Mouse (Mus musculus) hindbrain, embryonic 10.5 days (tissue): ENCODE results near the gene Gpx1. TPM values are rescaled to one million over a fixed set of nuclear protein-coding genes. Genes with fewer than 3 reads are reported as not detected.

Source experiments
- DNase-seq: peaks from one replicate; pipeline ENCODE4 v3.0.0-alpha.2; 2017; ENCODE audit warnings: low spot score
- H3K27ac ChIP-seq: fragments of 300-500 bp; sonication (generic); 2 replicates; pipeline ENCODE4 v1.5.1; 2016; ENCODE audit warnings: mild to moderate bottlenecking, moderate library complexity
- H3K27me3 ChIP-seq: fragments of 300-500 bp; sonication (generic); 2 replicates; pipeline ENCODE4 v1.6.1; 2016; ENCODE audit warnings: mild to moderate bottlenecking; ENCODE audit not compliant: poor library complexity, insufficient read depth, severe bottlenecking
- H3K36me3 ChIP-seq: fragments of 300-500 bp; sonication (generic); 2 replicates; pipeline ENCODE4 v1.6.1; 2016; ENCODE audit warnings: mild to moderate bottlenecking, moderate library complexity
- H3K4me1 ChIP-seq: fragments of 300-500 bp; sonication (generic); replicated peaks from 2 replicates; pipeline ENCODE4 v1.6.1; 2016; ENCODE audit warnings: mild to moderate bottlenecking
- H3K4me3 ChIP-seq: fragments of 300-500 bp; sonication (generic); 2 replicates; pipeline ENCODE4 v1.5.1; 2016; ENCODE audit warnings: mild to moderate bottlenecking, moderate library complexity
- H3K9me3 ChIP-seq: fragments of 300-500 bp; sonication (generic); 2 replicates; pipeline ENCODE4 v1.6.1; 2016; ENCODE audit warnings: mild to moderate bottlenecking, moderate library complexity
- WGBS: fragments of 180-500 bp; shearing (Covaris S2); methylation state at CpG from one replicate; pipeline ENCODE4 v1.1.7; 2016; 5-methylcytosine and 5-hydroxymethylcytosine counted together
- polyA plus RNA-seq: library from polyadenylated mRNA; unstranded; fragments of >200 nt; fragmentation: Nextera tagmentation; extraction: Ambion mirVana; gene quantifications from 2 replicates; pipeline ENCODE4 v1.2.1, GENCODE M21; 2016

The Gpx1 gene
- polyA plus RNA-seq: 816 and 892 TPM in 2 replicates

GRCm38 (mm10) chr9:108338886-108339781 lies at the start of gene Gpx1:
Gpx1 (plus strand) TSS chr9:108338903.
- peaks cover 44% of the 10 kb centered on the region for H3K36me3 ChIP-seq
- under 1% methylated on average over 49 of the region's 49 CpGs for WGBS

GRCm38 (mm10) chr9:108289347-108289746 lies 49.4 kb upstream of the Gpx1 start:
- H3K36me3 ChIP-seq: peaks cover 8% of the 10 kb centered on the region
- no peaks in the 10 kb centered on the region for H3K9me3 ChIP-seq
- H3K4me3 ChIP-seq: peak overlapping the region; percentile 60
- no peaks in the 10 kb centered on the region for H3K27me3 ChIP-seq
- H3K4me1 ChIP-seq: peaks cover 15% of the 10 kb centered on the region
- DNase-seq: no peak
- 72% methylated on average over 2 of the region's 2 CpGs for WGBS
- H3K27ac ChIP-seq: peak overlapping the region; percentile 91

More at GRCm38 (mm10) chr9:108338886-108339781, at the start of gene Gpx1:
- peak within 1 kb of the TSS; percentile 94 for H3K27ac ChIP-seq
- DNase-seq: peak; percentile 92
- H3K4me3 ChIP-seq: peak within 1 kb of the TSS; percentile 86
- no peaks in the 10 kb centered on the region for H3K9me3 ChIP-seq
- H3K4me1 ChIP-seq: peaks cover 30% of the 10 kb centered on the region
- H3K27me3 ChIP-seq: no peaks in the 10 kb centered on the region

- DNase-seq: peak; percentile 89
- H3K4me3 ChIP-seq: peak within 1 kb of the TSS; percentile 60
- H3K36me3 ChIP-seq: peaks cover 15% of the 10 kb centered on the region
- H3K4me1 ChIP-seq: peaks cover 15% of the 10 kb centered on the region
- no peaks in the 10 kb centered on the region for H3K27me3 ChIP-seq
- under 1% methylated on average over 32 of the region's 32 CpGs for WGBS
- no peaks in the 10 kb centered on the region for H3K9me3 ChIP-seq
- peak within 1 kb of the TSS; percentile 91 for H3K27ac ChIP-seq
Observed at GRCm38 (mm10) chr9:108290016-108290750, 48.5 kb upstream of the Gpx1 start, which contains the start of gene Nicn1. Nicn1 (plus strand) TSS chr9:108290429.

- Histone ChIP-seq H3K27ac (peak overlapping the region; percentile 91), H3K4me1 (peaks cover 20% of the 10 kb centered on the region), H3K4me3 (peak overlapping the region; percentile 60), H3K36me3 (peaks cover 19% of the 10 kb centered on the region), H3K9me3 (no peaks in the 10 kb centered on the region), H3K27me3 (no peaks in the 10 kb centered on the region)
- WGBS: 51% methylated on average over 6 of the region's 6 CpGs
- no peak for DNase-seq
Observed at GRCm38 (mm10) chr9:108290773-108291172, 47.9 kb upstream of the Gpx1 start.

- peaks cover 49% of the 10 kb centered on the region for H3K36me3 ChIP-seq
- H3K27me3 ChIP-seq: no peaks in the 10 kb centered on the region
- H3K4me1 ChIP-seq: peaks cover 29% of the 10 kb centered on the region
- peak; percentile 83 for DNase-seq
- no peaks in the 10 kb centered on the region for H3K9me3 ChIP-seq
- peak within 1 kb of the TSS; percentile 89 for H3K27ac ChIP-seq
- 16% methylated on average over 18 of the region's 18 CpGs for WGBS
- H3K4me3 ChIP-seq: peak within 1 kb of the TSS; percentile 57
Observed at GRCm38 (mm10) chr9:108296453-108297355, 42.0 kb upstream of the Gpx1 start, which contains the start of gene Amt. Amt (plus strand) TSS chr9:108296853.

- Histone ChIP-seq H3K36me3 (peaks cover 57% of the 10 kb centered on the region), H3K4me1 (peaks cover 24% of the 10 kb centered on the region)
- 85% methylated on average over 3 of the region's 3 CpGs for WGBS
Observed at GRCm38 (mm10) chr9:108301853-108302252, 36.9 kb upstream of the Gpx1 start.

GRCm38 (mm10) chr9:108304716-108305115 lies 34.0 kb upstream of the Gpx1 start:
- DNase-seq: no peak
- H3K36me3 ChIP-seq: peaks cover 44% of the 10 kb centered on the region
- H3K4me1 ChIP-seq: peaks cover 35% of the 10 kb centered on the region
- no peaks in the 10 kb centered on the region for H3K9me3 ChIP-seq
- WGBS: 85% methylated on average over 4 of the region's 4 CpGs
- H3K27me3 ChIP-seq: no peaks in the 10 kb centered on the region
- peak overlapping the region; percentile 93 for H3K4me3 ChIP-seq
- H3K27ac ChIP-seq: peak overlapping the region; percentile 99; the same call in 1 of the 2 replicates

More at GRCm38 (mm10) chr9:108301853-108302252, 36.9 kb upstream of the Gpx1 start:
- H3K4me3 ChIP-seq: no peak overlapping the region
- H3K27ac ChIP-seq: no peak overlapping the region
- H3K27me3 ChIP-seq: no peaks in the 10 kb centered on the region
- no peaks in the 10 kb centered on the region for H3K9me3 ChIP-seq
- no peak for DNase-seq

- Histone ChIP-seq H3K9me3 (no peaks in the 10 kb centered on the region), H3K4me1 (peaks cover 35% of the 10 kb centered on the region), H3K4me3 (peak overlapping the region; percentile 93), H3K27me3 (no peaks in the 10 kb centered on the region), H3K27ac (peak overlapping the region; percentile 99), H3K36me3 (peaks cover 41% of the 10 kb centered on the region)
- no peak for DNase-seq
- WGBS: 5% methylated on average over 1 of the region's 1 CpGs
Observed at GRCm38 (mm10) chr9:108305170-108305569, 33.5 kb upstream of the Gpx1 start.

GRCm38 (mm10) chr9:108305629-108306520 lies 32.8 kb upstream of the Gpx1 start, which contains the start of the genes Rhoa and Tcta:
Rhoa (plus strand) TSS chr9:108306129.
Tcta (minus strand) TSS chr9:108306160.
- no peaks in the 10 kb centered on the region for H3K27me3 ChIP-seq
- peak; percentile 98 for DNase-seq
- no peaks in the 10 kb centered on the region for H3K9me3 ChIP-seq
- WGBS: under 1% methylated on average over 80 of the region's 81 CpGs
- peak within 1 kb of the TSS; percentile 93 for H3K4me3 ChIP-seq
- H3K27ac ChIP-seq: peak within 1 kb of the TSS; percentile 99
- peaks cover 35% of the 10 kb centered on the region for H3K4me1 ChIP-seq
- peaks cover 34% of the 10 kb centered on the region for H3K36me3 ChIP-seq

- H3K36me3 ChIP-seq: peaks cover 28% of the 10 kb centered on the region
- peak overlapping the region; percentile 93 for H3K4me3 ChIP-seq
- H3K9me3 ChIP-seq: no peaks in the 10 kb centered on the region
- no peaks in the 10 kb centered on the region for H3K27me3 ChIP-seq
- peaks cover 35% of the 10 kb centered on the region for H3K4me1 ChIP-seq
- H3K27ac ChIP-seq: peak overlapping the region; percentile 99
- DNase-seq: no peak
- WGBS: under 1% methylated on average over 51 of the region's 51 CpGs
Observed at GRCm38 (mm10) chr9:108306571-108306980, 32.1 kb upstream of the Gpx1 start.
